Mouse (Mus musculus) large intestine, adult 2 months (tissue): ENCODE measurements around the gene Dlx6. TPM values are rescaled to one million over a fixed set of nuclear protein-coding genes. Genes with fewer than 3 reads are reported as not detected.

Source experiments
- DNase-seq: peaks from one replicate; pipeline ENCODE4 v3.0.0-alpha.2; 2012; ENCODE audit warnings: low read depth, low spot score
- WGBS: fragments of 180-500 bp; shearing (Covaris S2); methylation state at CpG from one replicate; pipeline ENCODE4 v1.1.7; 2018; 5-methylcytosine and 5-hydroxymethylcytosine counted together
- polyA plus RNA-seq: library from polyadenylated mRNA; depleted of rRNA; stranded (reverse); fragments of >200 nt; gene quantifications from 2 replicates; pipeline ENCODE4 v1.2.3, GENCODE M21; 2012; rRNA removed

Dlx6 gene
- polyA plus RNA-seq, 1 experiment, result not detected

DNA sequence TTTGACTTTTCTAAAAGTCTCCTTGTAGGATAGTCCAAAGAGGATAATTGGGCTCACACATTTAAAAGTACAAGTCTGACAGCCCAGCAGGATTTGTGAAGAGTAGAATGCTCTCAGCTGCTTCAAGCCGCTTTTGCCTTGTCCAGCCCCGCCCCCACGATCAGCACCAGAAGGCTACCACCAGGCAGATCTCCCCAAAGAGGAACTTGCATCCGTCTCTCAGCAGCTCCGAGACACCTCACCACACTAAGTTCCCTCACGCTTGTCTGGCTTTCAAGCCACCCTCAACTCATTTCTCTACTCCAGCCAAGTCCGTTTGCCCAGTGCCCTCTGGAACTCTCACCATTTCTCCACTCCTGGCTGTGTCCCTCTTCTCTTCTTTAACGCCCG lies 52.4 kb downstream of the Dlx6 start:
- DNase-seq, result no peak
- WGBS, result 56% methylated on average over 9 of the region's 9 CpGs

DNA sequence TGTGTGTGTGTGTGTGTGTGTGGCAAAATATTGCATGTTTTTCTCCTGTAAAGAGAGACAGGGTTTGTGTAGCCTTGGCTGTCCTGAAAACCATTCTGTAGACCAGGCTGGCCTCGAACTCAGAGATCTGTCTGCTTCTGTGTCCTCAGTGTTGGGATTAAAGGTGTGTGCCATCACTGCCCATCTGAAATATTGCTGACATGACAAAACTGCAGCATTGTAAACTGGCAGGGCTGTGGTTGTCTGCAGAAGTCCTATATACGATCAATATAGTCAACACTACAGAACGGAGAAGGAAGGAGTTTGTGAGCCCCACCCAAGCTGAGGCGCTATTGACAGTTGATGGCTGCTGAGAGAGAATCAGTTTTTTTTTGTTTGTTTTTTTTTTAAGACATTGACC lies 54.2 kb downstream of the Dlx6 start:
- 75% methylated on average over 4 of the region's 4 CpGs for WGBS
- DNase-seq, result no peak

Other genes starting within 250 kb of the Dlx6 start
- gene Dlx5, start 18.8 kb downstream of the Dlx6 start, polyA plus RNA-seq, result 0.10 TPM in 1 of 2 replicates, not detected in the other
- gene Sdhaf3, start 92.7 kb downstream of the Dlx6 start, polyA plus RNA-seq, result 0.31 and 0.63 TPM in 2 replicates